Mouse (Mus musculus): ENCODE data around the gene Arhgap9. TPM values are rescaled to one million over a fixed set of nuclear protein-coding genes. Genes with fewer than 3 reads are reported as not detected.
A peak's percentile ranks its signal among the peaks of the same experiment; 100 is the strongest.

Gene Arhgap9
- total RNA-seq, 2 experiments from 2014 or later = 1.1 to 1.2 TPM

DNA sequence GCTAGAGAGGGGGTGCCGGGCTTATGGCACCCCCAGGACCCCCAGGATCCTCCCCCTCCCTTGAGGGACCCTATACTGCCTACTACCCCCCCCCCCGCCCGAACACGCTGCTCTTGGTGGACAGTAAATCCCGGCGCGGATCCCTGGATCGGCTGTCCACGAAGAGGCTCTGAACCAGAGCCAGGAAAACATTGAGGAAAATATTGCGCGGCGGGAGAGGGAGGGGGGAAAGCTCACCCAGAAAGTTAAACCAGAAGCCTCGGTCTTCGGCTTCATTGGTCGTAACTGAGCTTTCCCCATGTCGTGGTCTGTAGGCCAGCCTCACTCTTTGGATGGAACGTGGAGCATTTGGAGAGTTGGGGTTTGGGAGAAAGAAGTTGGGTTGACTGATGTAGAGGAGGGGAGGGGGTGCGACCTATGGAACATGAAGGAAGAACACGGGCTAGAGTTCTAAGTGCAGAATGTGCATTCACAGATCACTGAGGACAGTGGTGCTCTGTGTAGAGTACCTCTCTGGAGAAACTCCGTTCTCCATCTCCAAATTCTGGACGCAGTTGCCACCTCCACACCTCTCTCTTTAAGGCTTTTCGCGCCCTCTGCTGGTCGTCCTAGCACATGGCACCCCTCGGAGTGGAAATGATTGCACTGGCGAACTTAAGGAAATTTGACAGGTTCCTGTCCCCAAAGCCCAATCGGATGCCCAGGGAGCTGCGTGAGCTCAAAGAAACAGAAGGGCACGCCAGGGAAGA, 20.3 kb downstream of the Arhgap9 start, which contains the start of gene Gli1:
Gene Gli1 (minus strand): TSS at position 84 of the 749 bp plus-strand sequence.
- peak; percentile 83 to 84 for DNase-seq (ENCODE audit: low spot score in 2 of 2)

DNA sequence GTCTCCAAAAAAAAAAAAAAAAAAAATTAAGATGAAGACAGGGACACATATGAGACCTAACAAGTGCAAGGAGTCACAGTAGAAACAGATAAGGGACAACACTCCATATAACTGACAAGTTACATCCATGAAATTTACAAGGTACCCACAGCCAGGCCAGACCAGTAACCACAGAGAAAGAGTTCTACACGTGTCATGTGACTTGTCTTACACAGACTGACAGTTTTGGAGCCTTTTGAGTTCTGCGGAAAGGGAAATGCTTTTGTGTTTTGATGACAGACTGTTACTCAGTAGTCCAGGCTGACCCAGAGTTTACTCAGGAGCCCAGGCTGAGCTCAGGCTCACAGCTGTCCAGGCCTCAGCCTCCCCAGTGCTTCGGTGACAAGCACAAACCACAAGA, 21.3 kb downstream of the Arhgap9 start:
- DNase-seq (ENCODE audit: low spot score in 2 of 2) = no peak

DNA sequence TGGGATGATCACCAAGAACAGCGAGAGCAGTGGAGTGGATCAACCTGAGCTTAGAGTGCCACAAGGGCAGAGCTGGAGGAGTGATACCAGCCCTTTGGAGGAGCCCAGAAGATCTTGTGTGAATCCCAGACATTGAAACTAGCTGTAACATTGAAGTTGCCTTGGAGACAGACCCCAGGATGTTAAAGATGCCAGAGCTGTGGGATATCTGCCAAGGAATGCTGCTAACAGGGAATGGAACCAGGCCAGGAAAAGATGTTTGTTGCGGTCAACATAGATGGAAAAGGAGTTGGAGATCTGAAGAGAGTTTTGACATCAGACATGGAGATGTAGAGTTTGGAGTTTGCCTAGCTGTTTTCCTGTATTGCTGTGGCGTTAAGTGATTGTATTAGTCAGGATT, 24.4 kb downstream of the Arhgap9 start:
- DNase-seq (ENCODE audit: low spot score in 2 of 2) = no peak

DNA sequence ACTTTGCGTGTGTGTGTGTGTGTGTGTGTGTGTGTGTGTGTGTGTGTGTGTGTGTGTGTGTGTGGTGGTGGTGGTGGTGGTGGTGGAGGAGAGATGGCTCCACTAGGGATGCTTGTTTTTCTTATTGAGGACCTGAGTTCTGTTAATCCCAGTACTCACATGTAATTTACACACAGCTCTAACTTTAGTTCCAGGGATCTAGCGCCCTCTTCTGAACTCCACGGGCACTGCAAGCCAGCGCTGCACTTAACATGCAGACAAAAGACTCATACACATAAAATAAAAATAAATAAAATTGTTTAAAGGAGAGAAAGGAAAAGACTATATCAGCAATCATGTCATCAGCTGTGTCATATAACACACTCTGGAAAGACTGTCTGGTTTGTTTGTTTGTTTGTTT, 27.2 kb downstream of the Arhgap9 start:
- no peak for DNase-seq (ENCODE audit: low spot score in 2 of 2)

DNA sequence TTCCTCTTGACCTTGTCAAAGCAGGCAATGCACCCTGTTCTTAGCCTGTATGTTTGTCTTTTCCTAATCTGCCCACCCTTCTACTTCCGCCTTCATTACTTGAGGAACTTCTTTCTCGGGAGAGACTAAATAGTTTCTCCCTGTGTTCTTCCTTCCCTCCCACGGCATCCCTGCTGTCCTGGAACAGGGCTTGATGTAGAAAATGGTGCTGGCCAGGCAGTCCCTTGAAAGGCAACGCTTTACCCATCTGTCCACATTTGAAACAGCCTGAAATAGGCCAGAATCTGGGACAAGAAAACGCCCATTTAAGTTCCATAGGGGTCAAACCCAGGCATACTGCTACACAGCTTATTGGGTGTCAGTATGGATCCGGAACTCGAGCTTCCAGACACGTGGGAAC, 28.0 kb downstream of the Arhgap9 start:
- DNase-seq (ENCODE audit: low spot score in 2 of 2) = no peak

DNA sequence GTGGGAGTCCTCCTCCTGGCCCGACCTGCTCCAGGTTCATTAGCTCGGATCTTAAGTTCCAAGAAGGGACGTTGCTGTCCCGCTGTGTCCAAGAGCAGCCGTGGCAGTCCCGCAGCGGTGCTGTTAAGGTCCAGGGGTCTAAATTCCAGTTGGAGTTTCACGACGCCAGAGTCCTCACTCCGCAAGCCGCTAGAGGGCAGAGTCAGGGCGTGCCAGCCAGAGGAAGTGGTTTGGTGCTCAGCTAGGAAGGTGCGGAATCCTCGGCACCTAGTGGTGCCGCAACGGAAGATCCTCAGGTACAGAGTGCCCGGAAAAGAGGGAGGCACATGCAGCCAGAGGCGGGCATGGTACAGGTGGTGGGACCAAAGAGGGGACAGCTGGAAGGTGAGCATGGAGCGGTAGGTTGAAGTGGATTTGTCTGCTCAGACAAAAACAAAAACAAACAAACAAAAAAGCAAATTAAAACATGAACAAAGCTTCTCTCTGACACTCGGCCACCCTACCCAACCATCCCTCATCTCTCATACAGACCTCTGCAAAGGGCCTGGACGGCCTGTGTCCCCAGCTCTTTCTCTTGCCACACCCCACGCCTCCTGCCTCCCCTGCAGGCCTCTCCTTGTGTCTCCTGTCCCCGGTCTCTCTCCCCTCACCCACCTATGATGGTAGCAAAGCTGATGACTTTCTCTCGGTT, 29.0 kb downstream of the Arhgap9 start:
- DNase-seq (ENCODE audit: low spot score in 2 of 2) = peak; percentile 70 to 78

DNA sequence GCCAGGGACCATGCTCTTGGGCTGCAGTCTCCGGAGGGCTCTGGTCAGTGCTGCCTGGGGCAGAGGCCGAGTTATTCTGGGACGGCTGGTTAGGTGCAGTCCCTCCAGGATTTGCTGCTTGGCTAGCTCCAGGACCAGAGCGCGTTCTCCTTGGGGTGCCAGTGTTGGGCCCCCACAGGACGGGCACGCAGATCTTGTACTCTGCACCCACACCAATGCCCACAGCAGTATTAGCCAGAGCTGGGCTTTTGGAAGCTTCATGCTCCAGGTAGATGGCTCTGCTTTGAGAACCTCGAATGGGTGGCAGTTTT, 29.5 kb downstream of the Arhgap9 start:
- DNase-seq (ENCODE audit: low spot score in 2 of 2) = no peak

DNA sequence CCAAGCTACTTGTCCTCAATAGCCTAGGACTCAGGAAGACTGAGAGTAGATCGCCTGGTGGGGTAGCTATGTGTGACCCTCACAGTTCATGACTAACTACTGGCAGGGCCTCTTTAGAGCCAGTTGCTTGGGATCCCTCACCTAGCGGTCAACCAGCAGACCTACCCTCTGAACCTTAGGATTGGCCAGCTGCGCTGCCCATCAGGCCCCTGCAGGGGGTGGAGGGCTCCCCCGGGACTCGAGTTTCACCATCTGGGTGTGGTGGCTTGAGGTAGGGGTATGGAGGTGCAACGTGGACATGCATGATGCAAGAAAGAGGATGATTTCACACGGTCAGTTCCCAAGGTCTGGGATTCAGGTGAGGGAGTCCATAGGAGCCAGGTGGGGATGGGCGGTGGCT, 30.0 kb downstream of the Arhgap9 start:
- no peak for DNase-seq (ENCODE audit: low spot score in 2 of 2)

DNA sequence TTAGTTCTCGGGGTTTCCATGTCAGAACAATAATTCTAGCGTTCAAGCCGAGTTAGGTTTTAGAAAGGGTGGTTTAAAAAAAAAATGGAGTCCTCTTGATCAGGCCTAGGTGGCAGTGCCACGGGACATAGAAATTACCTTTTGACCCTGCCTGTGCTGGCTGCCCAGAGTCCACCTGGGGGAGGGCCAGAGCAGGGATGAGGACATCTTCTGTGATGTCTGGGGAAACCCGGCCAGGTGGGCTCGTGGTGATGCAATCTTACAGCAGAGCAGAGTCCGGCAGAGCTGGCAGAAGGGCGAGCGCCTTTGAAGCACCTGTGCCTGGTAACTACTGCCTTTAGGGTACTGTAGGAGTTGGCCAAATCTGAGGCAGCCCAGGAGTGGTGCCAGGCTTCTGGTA, 30.4 kb downstream of the Arhgap9 start:
- DNase-seq (ENCODE audit: low spot score in 2 of 2) = peak in 1 of 2 experiments; percentile 10

DNA sequence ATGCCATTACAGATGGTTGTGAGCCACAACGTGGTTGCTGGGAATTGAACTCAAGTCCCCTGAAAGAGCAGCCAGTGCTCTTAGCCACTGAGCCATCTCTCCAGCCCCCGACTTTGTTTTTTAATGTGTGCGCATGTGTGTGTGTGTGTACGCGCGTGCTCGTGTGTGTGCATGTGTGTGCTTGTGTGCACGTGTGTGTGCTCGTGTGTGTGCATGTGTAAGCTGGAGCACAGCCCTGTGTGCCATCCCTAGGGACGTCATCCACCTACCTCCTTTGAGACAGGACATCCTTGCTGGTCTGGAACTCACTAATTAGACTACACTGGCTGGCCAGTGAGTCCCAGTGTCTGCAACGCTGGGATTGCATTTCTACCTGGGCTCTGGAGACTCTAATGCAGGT, 31.0 kb downstream of the Arhgap9 start:
- no peak for DNase-seq (ENCODE audit: low spot score in 2 of 2)

DNA sequence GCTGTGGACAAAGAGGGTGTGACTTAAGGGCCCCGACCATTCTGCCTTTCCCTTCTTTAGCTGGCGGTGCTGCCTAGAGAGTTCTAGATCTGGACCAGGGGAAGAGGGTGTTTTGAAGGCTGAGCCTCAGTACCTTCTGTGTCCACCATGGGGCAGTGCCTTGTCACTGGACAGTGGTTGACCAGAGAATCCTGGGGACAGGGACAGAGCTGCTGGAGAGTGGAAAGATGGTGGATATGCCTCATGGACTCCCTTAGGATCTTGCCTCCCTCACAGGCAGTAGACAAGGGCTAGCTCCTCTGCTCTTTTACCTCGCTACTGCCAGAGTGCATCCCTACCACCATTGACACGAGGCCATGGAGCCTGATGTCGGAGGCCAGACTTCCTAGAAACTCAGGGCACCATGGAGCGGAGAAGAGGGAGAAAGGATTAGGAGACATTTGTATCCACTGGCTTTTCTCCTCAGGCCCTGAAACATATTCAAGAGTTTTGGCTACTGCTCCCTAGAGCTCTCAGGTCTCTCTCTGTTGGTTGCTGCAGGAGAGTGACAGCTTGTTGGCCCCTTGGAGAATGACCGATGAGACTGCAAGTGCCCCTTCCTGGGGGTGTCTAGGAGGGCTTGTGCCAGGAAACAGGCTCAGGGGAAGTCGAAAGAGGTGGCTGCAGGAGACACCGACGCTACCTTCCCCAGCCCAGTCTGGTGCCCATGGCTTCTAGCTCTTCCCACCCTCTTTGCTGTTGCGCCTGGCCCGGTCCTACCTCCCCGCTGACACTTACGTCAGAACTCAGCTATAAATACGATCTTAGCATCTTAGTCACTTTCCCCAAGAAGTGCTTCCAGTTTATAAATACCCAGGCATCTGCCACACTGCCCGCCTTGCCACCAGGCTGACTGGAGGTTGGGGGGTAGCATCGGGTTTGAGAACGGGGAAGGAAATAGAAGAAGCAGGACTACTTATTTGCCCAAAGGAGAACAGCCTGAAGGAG, 32.4 kb downstream of the Arhgap9 start, which contains the start of gene Inhbe:
Gene Inhbe (minus strand): TSS at position 503 of the 987 bp plus-strand sequence.
- peak in 1 of 2 experiments; percentile 33 for DNase-seq (ENCODE audit: low spot score in 2 of 2)

DNA sequence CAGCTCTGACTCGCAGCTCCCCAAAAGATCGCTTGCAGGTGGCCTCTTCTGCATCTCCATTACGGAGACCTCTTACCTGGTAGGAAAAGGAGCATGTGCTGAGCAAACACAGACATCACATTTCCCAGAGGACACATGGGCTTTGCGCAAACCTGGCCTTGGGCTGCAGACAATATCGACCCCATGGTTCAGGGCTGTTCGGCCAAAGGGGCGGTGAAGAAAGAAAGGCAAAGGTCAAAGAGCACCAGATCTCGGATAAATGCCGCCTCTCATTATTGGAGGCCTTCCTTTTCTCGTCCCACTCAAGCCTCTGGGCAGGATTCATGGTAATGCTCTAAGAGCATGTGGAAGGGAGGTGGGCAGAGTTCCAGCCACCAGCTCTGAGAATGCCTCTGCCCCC, 33.6 kb downstream of the Arhgap9 start:
- DNase-seq (ENCODE audit: low spot score in 2 of 2) = no peak

DNA sequence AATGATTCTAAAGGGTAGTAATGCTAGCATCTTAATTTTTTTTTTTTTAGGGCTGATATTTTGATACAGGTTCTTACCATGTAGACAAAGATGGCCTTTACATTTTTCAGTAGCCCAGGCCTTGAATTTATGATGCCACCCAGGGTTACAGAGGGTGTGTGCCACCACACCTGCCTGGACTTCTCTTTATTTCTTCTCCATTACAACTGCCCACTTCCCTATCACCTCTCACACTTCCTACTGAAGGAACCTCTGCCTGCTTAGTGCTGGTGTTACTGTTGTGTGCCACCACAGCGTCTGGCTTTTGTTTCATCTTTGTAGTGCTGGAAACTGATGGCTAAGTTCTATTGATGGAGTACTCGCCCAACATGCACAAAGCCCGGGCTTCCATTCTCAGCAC, 39.0 kb downstream of the Arhgap9 start:
- no peak for DNase-seq (ENCODE audit: low spot score in 2 of 2)

DNA sequence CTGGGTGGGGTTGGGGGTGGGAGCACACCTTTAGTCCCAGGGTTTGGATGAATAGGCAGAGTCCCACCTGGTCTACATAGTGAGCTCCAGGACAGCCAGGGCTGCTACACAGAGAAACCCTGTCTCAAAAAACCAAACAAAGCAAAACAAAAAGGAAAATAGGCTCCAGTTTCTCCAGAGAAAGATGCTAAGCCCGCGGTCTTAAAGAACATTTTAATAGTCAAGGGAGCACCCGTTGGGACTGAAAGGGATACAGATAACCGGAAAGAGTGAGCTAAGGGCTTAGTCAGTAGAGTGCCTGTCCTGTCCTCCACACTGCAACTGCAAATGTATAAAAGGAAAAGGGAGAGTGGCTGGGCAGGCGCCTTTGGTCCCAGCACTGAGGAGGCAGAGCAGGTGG, 45.4 kb downstream of the Arhgap9 start:
- DNase-seq (ENCODE audit: low spot score in 2 of 2) = no peak

DNA sequence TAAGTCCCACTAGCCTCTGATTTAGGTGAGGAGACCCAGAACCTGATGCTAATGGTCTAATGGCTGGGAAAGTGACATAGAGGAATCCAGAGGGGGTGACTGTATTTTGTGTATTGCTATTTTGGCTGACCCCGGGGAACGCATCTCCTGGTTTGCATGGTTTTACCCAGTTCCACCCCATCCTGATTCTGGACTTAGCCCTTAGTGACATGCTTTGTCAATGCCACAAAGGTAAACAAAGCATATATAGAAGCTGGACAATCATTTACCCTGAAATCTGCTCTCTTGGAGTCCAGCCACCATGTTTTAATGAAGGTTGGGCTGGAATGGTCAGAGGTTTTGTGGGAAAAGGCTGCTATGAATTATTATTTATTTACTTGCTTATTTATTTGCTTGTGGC, 46.5 kb downstream of the Arhgap9 start:
- no peak for DNase-seq (ENCODE audit: low spot score in 2 of 2)

DNA sequence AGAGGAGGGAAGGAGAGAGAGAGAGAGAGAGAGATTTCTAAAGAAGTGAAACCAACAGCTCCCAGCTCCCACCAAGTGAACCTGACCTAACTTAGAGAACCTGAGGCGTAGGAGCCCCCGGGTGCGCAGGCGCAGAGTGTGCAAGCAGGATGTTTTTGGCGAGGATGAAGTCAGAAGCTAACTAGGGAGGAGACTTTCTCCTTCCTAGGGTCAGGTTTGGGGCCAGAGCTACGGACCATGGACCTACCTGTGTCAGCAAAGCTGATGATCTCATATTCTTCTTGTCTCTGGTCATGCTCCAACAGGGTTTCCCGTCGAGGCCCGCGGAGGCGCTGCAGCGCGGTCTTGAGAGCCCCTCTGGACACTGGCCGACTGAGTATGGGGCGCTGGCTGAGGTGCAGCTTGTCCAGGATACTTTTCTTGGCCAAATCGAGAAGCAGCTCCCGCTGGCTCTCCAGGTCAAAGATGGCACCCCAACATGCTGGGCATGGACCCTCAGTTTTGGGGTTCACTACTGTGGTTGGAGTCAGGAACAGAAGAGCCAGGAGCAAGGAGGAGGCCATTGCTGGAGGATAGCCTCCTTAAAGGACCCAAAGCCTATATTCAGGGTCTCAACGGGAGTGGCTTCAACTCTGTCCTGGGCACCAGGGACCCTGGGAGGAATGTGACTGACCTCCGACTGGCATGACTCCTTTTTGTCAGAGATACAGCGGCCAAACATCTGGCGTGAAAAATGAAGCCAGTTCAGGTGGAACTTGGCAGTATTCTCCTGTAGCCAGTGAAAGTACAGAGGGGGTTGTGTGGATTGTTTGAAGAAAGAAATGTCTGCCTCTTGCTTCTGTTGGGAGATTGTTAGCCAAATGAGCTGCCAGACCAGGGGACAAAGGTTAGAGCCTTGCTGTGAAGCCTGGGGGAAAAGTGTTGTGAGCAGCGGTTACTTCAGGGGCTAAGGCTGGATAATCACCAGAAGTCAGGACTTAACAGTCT, 48.4 kb downstream of the Arhgap9 start, which contains the start of gene Inhbc:
Gene Inhbc (minus strand): TSS at position 598 of the 987 bp plus-strand sequence.
- DNase-seq (ENCODE audit: low spot score in 2 of 2) = no peak

DNA sequence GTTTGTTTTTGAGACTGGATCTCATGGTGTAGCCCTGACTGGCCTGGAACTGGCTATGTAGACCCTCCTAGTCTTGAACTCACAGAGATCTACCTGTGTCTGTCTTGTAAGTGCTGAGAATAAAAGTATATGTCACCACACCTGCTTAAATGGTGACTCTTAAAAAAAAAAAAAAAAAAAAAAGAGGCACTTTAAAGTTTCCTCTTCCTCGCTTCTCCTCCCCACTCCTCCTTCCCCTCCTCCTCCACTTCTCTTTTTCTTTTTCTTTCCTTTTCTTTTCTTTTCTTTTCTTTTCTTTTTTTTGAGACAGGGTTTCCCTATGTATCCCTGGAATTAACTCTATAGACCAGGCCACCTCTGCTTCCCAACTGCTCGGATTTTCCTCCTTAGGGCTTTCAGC, 49.3 kb downstream of the Arhgap9 start:
- DNase-seq (ENCODE audit: low spot score in 2 of 2) = no peak

DNA sequence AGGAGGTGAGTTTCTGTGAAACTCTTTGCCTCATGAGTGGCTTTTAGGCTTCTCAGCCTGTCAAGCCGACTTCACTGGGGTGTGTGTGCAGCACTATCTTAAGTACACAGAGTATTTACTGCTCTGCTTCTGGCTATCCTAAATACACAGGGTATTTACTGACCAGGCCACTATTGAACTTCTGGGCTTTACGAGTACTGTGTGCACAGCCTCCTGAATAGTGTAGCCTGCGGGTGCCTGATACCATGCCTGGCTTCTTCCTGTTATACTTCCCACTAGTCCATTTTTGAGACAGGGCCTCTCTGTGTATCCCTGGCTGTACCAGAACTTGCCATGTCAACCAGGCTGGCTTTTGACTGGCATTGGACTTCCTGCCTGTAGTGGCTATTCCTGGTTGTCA, 55.9 kb downstream of the Arhgap9 start:
- no peak for DNase-seq (ENCODE audit: low spot score in 2 of 2)

All from layer of hippocampus, postnatal 10 days (tissue).